Mouse (Mus musculus) CH12.LX (cell line): Measurements from ENCODE around the gene Rnf123.

ENCODE experiments used
- CTCF ChIP-seq, 2 experiments: IDR thresholded peaks in 1 of 2; conservative IDR thresholded peaks in 1 of 2; 2 replicates each; pipeline ENCODE4 v1.5.1; 2011 to 2012; ENCODE audit warnings: low read depth in 2 of 2, low read length in 2 of 2, improper control_type of control experiment in 1 of 2, inconsistent platforms in 1 of 2, mild to moderate bottlenecking in 1 of 2, moderate library complexity in 1 of 2
- E2F4 ChIP-seq: IDR thresholded peaks from 2 replicates; pipeline ENCODE4 v1.6.1; 2011; ENCODE audit warnings: low read depth, low read length, improper control_type of control experiment; ENCODE audit not compliant: insufficient replicate concordance
- EP300 ChIP-seq: IDR thresholded peaks from 2 replicates; pipeline ENCODE4 v1.6.1; 2011; ENCODE audit warnings: low read length, improper control_type of control experiment
- KAT2A ChIP-seq: IDR thresholded peaks from 2 replicates; pipeline ENCODE4 v1.6.1; 2012; ENCODE audit warnings: low read length, improper control_type of control experiment, inconsistent platforms; ENCODE audit not compliant: insufficient replicate concordance
- PAX5 ChIP-seq: IDR thresholded peaks from 2 replicates; pipeline ENCODE4 v1.6.1; 2012; ENCODE audit warnings: low read length, inconsistent platforms, mixed read lengths
- POLR2A ChIP-seq: IDR thresholded peaks from 2 replicates; pipeline ENCODE4 v1.6.1; 2011; ENCODE audit warnings: low read depth, mild to moderate bottlenecking, improper control_type of control experiment, low read length
- ZKSCAN1 ChIP-seq: IDR thresholded peaks from 2 replicates; pipeline ENCODE4 v1.6.1; 2012; ENCODE audit warnings: low read depth, inconsistent platforms, low read length, improper control_type of control experiment, borderline replicate concordance

DNA sequence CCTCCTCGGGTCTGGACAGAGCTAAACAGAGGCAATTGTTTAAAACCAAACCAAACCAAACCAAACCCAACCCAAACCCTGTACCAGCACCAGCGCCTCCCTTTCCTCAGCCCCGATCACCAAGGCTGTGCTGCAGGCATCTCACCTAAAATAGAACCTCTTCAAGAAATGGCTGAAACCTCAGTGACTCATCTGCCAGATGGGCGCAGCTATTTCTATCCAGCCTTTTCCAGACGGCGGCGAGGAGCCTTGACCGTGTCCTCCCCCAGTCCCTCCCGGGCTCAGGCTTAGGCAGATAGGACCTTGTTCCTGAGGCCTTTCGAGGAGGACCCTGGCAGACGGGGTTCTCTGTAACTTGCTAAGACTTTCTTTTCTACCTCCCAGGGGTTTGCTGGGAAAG lies 45.1 kb upstream of the Rnf123 start:
- TF ChIP-seq CTCF (conservative IDR thresholded peaks at IDR 0.05 in 1 of 2, IDR thresholded peaks at IDR 0.05 in 1 of 2; ENCODE audit: low read depth in 2 of 2, low read length in 2 of 2) (no peak), POLR2A (no peak), E2F4 (no peak), PAX5 (no peak), ZKSCAN1 (no peak), KAT2A (no peak), EP300 (no peak)
